Mouse (Mus musculus) neural tube, embryonic 14.5 days (tissue): Measurements from ENCODE around the gene Chmp6. TPM values are rescaled to one million over a fixed set of nuclear protein-coding genes. Genes with fewer than 3 reads are reported as not detected.

ENCODE experiments used
- ATAC-seq: fragments of 200-750 bp; cut with Nextera tagmentation; 2 replicates; pipeline ENCODE4 v1.8.0; 2017; ENCODE audit warnings: low read depth, mild to moderate bottlenecking, moderate TSS enrichment, moderate library complexity
- H3K27ac ChIP-seq: fragments of 300-500 bp; sonication (generic); 2 replicates; pipeline ENCODE4 v1.5.1; 2014; ENCODE audit warnings: low read depth, mild to moderate bottlenecking, control low read depth, low read length, moderate library complexity, mixed read lengths
- H3K27me3 ChIP-seq: fragments of 300-500 bp; sonication (generic); 2 replicates; pipeline ENCODE4 v1.6.1; 2014; ENCODE audit warnings: low read length; ENCODE audit not compliant: control insufficient read depth, insufficient read depth
- H3K36me3 ChIP-seq: fragments of 300-500 bp; sonication (generic); 2 replicates; pipeline ENCODE4 v1.6.1; 2014; ENCODE audit warnings: low read length, mixed read lengths; ENCODE audit not compliant: control insufficient read depth, insufficient read depth
- H3K4me1 ChIP-seq: fragments of 300-500 bp; sonication (generic); 2 replicates; pipeline ENCODE4 v1.6.1; 2014; ENCODE audit warnings: low read length; ENCODE audit not compliant: control insufficient read depth, insufficient read depth
- H3K4me2 ChIP-seq: fragments of 300-500 bp; sonication (generic); 2 replicates; pipeline ENCODE4 v1.6.1; 2014; ENCODE audit warnings: mild to moderate bottlenecking, low read depth, low read length, control low read depth
- H3K4me3 ChIP-seq: fragments of 300-500 bp; sonication (generic); 2 replicates; pipeline ENCODE4 v1.5.1; 2014; ENCODE audit warnings: low read depth, low read length, control low read depth, mixed read lengths
- H3K9ac ChIP-seq: fragments of 300-500 bp; sonication (generic); replicated peaks from 2 replicates; pipeline ENCODE4 v1.6.1; 2014; ENCODE audit warnings: low read depth, mild to moderate bottlenecking, control low read depth, low read length, mixed read lengths
- H3K9me3 ChIP-seq: fragments of 300-500 bp; sonication (generic); 2 replicates; pipeline ENCODE4 v1.6.1; 2016; ENCODE audit warnings: low read length; ENCODE audit not compliant: control insufficient read depth
- WGBS: fragments of 180-500 bp; shearing (Covaris S2); extraction: QIAGEN DNeasy Blood & Tissue Kit; methylation state at CpG from one replicate; pipeline ENCODE4 v1.1.7; 2014; 5-methylcytosine and 5-hydroxymethylcytosine counted together
- polyA plus RNA-seq: library from polyadenylated mRNA; unstranded; fragments of >200 nt; fragmentation: Nextera tagmentation; extraction: Ambion mirVana; gene quantifications from 2 replicates; pipeline ENCODE4 v1.2.1, GENCODE M21; 2014

Gene Chmp6
- polyA plus RNA-seq, 1 experiment from 2014 or later, result 92.9 TPM

DNA sequence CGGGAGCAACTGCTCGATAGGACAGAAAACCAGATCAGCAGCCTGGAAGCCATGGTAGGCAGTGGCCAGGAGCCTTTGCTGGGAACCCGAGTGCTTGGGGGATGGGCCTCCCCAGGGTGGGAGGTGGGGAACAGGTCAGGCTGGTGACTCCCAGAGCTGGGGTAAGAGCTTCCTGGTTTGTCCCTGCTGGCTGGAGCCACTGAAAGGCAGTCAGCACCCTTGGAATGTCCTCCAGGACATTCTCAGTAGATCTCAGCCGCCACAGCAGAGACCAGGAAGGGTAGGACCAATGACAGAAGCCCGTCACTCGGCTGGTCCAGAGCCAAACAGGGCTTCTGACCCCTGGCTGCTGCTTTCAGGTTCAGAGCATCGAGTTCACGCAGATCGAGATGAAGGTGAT lies 2.4 kb downstream of the Chmp6 start:
- no peaks in the 10 kb centered on the region for H3K9me3 ChIP-seq
- H3K36me3 ChIP-seq, result peaks cover 27% of the 10 kb centered on the region
- ATAC-seq, result no peak
- H3K27me3 ChIP-seq, result no peaks in the 10 kb centered on the region
- H3K9ac ChIP-seq, result no peak overlapping the region
- H3K27ac ChIP-seq, result no peak overlapping the region
- H3K4me1 ChIP-seq, result peaks cover 13% of the 10 kb centered on the region
- no peak overlapping the region for H3K4me3 ChIP-seq
- WGBS, result 93% methylated on average over 9 of the region's 9 CpGs
- no peak overlapping the region for H3K4me2 ChIP-seq

DNA sequence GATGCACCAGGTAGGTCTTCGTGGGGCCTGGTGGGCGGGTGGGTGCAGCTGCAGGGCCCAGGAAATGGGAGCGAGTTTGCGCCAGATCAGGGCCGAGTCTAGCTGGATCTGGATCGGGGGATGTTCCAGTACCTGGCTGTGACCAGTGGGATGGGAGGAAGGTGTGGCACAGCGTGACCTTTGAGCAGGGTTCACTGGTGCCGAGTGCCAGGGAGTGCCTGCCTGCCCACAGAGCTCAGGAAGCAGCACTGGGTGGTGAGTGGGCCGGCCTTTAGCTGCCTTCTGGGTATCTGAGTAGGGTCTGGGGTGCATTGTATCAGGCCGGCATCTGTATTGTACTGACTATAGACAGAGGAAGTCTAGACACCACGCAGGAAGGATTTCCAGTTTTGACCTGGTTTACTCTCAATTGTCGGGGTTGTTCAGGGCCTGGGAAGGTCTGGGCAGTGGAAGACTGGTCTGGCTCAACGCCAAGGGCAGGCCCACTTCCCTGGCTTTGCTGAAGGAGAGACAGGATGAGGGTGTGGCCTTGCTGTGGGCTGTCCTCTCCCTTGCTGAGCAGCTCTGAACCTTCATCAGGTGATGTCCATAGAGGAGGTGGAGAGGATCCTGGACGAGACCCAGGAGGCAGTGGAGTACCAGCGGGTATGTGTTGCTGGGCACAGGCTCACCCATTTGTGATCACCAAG lies 3.0 kb downstream of the Chmp6 start:
- ATAC-seq, result no peak
- Histone ChIP-seq H3K36me3 (peaks cover 27% of the 10 kb centered on the region), H3K4me3 (no peak overlapping the region), H3K27me3 (no peaks in the 10 kb centered on the region), H3K9me3 (no peaks in the 10 kb centered on the region), H3K4me2 (no peak overlapping the region), H3K9ac (no peak overlapping the region), H3K4me1 (peaks cover 13% of the 10 kb centered on the region), H3K27ac (no peak overlapping the region)
- WGBS, result 85% methylated on average over 15 of the region's 15 CpGs

DNA sequence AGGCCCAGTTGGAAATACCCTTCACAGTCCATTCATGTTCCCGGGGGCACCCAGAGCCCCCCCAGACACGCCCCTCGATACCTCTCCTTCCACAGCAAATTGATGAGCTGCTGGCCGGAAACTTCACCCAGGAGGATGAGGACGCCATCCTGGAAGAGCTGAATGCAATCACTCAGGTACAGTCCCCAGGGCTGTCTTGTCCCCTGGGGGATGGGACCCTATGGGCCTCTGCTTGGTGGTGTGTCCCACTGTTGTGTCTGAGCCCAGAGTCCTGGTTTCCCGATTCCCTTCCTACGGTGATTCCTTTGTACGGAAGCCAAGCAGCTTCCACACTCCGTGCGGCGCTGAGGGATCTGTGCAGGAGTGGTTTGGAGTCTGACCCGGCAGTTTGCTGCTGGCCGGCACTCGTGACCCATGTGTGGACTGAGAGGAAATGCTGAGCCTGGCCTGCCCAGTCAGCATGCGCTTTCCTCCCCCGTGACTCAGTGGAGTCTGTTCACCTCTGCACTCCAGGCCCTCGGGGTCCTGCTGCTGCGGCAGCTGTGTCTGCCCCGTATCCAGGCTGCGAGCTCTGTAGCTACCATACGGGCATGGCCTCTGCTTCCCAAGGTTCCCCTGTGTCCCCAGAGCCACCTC lies 3.7 kb downstream of the Chmp6 start:
- Histone ChIP-seq H3K36me3 (peaks cover 27% of the 10 kb centered on the region), H3K27ac (no peak overlapping the region), H3K4me1 (peaks cover 13% of the 10 kb centered on the region), H3K4me3 (no peak overlapping the region), H3K27me3 (no peaks in the 10 kb centered on the region), H3K4me2 (no peak overlapping the region), H3K9me3 (no peaks in the 10 kb centered on the region), H3K9ac (no peak overlapping the region)
- no peak for ATAC-seq
- 94% methylated on average over 21 of the region's 21 CpGs for WGBS

DNA sequence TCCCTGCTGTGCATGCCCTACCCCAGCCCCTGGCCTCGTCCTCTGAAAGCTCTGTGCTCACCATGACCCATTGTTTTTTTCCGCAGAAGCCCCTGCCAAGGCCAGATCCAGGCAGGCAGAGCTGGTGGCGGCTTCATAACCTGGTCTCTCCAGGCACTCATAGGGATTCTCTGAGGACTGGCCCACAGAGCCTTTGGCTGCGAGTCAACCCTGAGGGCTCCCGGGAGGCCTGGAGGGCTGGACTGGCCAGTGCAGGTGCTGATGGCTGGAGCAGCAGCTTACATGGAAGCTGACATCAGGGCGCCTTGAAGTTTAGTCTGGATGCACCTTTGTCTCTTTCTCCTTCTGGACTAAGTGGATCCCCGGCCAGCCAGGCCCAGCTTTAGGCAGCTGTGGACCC lies 5.3 kb downstream of the Chmp6 start:
- H3K27ac ChIP-seq, result no peak overlapping the region
- H3K4me1 ChIP-seq, result peaks cover 8% of the 10 kb centered on the region
- H3K4me3 ChIP-seq, result no peak overlapping the region
- H3K27me3 ChIP-seq, result no peaks in the 10 kb centered on the region
- no peak overlapping the region for H3K9ac ChIP-seq
- H3K4me2 ChIP-seq, result no peak overlapping the region
- WGBS, result 89% methylated on average over 7 of the region's 7 CpGs
- ATAC-seq, result no peak
- H3K9me3 ChIP-seq, result no peaks in the 10 kb centered on the region
- peaks cover 27% of the 10 kb centered on the region for H3K36me3 ChIP-seq

DNA sequence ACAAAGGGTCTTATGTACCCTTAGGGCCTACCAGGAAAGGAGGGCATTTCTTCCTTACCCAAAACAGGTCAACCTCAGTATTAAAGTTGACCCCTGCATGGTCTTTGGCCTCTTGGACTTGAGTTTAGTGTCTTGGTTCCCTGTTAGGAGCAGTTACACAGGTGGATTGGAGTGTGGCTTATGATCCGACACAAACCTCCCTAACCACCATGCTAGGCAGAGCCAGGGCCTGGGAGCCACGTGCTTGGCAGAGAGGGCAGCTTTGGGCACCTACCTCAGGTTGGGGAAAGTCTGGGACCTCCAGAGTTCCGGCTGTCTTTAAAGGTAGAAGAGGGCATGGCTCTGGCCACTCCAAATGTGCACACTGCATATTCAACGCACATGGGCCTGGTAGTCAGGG lies 6.2 kb downstream of the Chmp6 start:
- H3K9ac ChIP-seq, result no peak overlapping the region
- peaks cover 27% of the 10 kb centered on the region for H3K36me3 ChIP-seq
- H3K4me2 ChIP-seq, result no peak overlapping the region
- WGBS, result 95% methylated on average over 4 of the region's 4 CpGs
- ATAC-seq, result no peak
- peaks cover 7% of the 10 kb centered on the region for H3K4me1 ChIP-seq
- H3K9me3 ChIP-seq, result no peaks in the 10 kb centered on the region
- no peak overlapping the region for H3K4me3 ChIP-seq
- H3K27me3 ChIP-seq, result no peaks in the 10 kb centered on the region
- no peak overlapping the region for H3K27ac ChIP-seq

DNA sequence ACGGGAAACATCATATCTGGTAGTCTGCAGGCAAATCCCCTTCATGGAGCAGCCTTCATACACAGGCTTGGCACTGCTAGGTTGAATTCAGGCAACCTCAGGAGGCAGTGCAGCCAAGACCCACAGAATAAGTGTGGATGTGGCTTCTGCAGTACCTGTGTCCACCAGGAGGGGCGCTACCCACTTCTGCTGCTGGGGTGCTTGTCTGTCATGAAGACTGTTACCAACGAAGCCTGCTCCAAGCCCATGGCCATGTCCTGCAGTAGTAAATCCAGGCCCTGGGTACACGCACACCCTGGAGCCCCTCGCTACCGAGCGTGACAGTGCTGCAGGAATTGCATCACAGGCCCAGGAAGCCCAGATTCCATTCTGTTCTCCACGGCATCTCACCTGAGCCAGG lies 6.7 kb downstream of the Chmp6 start:
- Histone ChIP-seq H3K9me3 (no peaks in the 10 kb centered on the region), H3K36me3 (peaks cover 27% of the 10 kb centered on the region), H3K4me3 (no peak overlapping the region), H3K4me2 (no peak overlapping the region), H3K27ac (no peak overlapping the region), H3K9ac (no peak overlapping the region), H3K27me3 (no peaks in the 10 kb centered on the region), H3K4me1 (peaks cover 2% of the 10 kb centered on the region)
- no peak for ATAC-seq
- WGBS, result 62% methylated on average over 8 of the region's 8 CpGs

DNA sequence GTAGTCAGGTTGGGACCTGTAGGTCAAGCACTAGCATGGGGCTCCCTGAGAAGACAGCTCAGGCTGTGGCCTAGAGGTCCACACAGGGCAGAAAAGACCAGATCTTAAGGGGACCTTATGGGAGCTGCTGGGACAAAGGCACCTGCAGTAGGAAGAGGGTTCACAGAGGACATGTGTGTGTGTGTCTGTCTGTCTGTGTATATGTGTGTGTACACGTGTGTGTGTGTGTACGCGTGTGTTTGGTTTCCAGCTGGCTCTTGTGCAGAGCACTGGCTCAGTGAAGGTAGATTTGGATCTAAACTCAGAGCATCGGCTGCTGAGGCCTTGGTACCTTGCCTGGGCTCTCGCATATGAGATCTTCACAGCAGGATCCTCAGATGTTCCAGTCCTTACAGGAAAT lies 7.4 kb downstream of the Chmp6 start:
- H3K4me1 ChIP-seq, result no peaks in the 10 kb centered on the region; the same call in 1 of the 2 replicates
- H3K4me3 ChIP-seq, result no peak overlapping the region
- no peak overlapping the region for H3K9ac ChIP-seq
- no peaks in the 10 kb centered on the region for H3K9me3 ChIP-seq
- H3K36me3 ChIP-seq, result peaks cover 27% of the 10 kb centered on the region
- WGBS, result 92% methylated on average over 5 of the region's 5 CpGs
- ATAC-seq, result no peak
- H3K4me2 ChIP-seq, result no peak overlapping the region
- H3K27me3 ChIP-seq, result no peaks in the 10 kb centered on the region
- H3K27ac ChIP-seq, result no peak overlapping the region

DNA sequence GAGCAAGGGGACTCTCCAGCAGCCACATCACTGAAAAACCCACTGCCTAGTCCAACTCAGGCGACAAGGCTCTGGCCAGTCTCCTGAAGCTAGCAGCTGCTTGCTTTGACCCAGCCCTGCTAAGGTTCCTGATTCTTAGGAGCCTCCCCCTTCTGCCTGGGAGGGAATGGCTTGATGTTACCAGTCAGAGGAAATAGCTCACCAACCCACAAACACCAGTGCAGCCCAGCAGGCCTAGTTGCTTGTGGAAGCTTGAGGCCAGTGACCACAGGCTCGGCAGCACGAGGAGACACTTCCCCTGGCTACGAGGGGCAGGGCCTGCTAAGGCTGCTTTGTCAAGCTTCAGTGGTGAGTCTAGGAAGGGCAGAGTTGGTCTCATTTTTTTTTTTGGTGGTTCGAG lies 11.9 kb downstream of the Chmp6 start:
- ATAC-seq, result no peak

DNA sequence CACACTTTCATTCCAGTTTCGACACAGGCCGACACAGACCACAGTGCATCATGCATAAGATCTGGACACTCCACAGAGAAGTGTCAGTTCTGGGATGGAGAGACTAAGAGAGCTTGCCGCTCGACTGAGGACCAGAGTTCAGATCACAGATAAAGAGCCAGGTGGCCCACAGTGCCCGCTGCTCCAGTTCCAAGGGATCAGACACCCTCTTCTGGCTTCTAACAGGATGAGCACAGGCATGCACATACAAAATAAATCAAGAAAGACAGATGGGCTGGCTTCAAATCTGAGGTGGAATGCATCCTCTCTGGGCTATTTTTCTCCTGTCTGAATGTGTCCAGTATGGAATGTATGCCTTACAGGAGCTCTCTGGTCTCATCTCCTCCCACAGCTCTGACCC lies 13.5 kb downstream of the Chmp6 start:
- H3K9me3 ChIP-seq, result no peaks in the 10 kb centered on the region
- H3K9ac ChIP-seq, result no peak overlapping the region
- no peak overlapping the region for H3K27ac ChIP-seq
- no peak overlapping the region for H3K4me2 ChIP-seq
- H3K27me3 ChIP-seq, result no peaks in the 10 kb centered on the region
- 88% methylated on average over 5 of the region's 5 CpGs for WGBS
- no peaks in the 10 kb centered on the region for H3K4me1 ChIP-seq
- H3K4me3 ChIP-seq, result no peak overlapping the region
- H3K36me3 ChIP-seq, result no peaks in the 10 kb centered on the region
- no peak for ATAC-seq

More for the DNA sequence above, 11.9 kb downstream of the Chmp6 start:
- no peak overlapping the region for H3K4me2 ChIP-seq
- no peak overlapping the region for H3K9ac ChIP-seq
- H3K27ac ChIP-seq, result no peak overlapping the region
- H3K4me3 ChIP-seq, result no peak overlapping the region
- H3K9me3 ChIP-seq, result no peaks in the 10 kb centered on the region
- WGBS, result 65% methylated on average over 5 of the region's 5 CpGs
- H3K4me1 ChIP-seq, result no peaks in the 10 kb centered on the region
- H3K36me3 ChIP-seq, result no peaks in the 10 kb centered on the region
- no peaks in the 10 kb centered on the region for H3K27me3 ChIP-seq
